Comparison of ENCODE assay signal across 8 mouse cellular contexts in the genomic region with DNA sequence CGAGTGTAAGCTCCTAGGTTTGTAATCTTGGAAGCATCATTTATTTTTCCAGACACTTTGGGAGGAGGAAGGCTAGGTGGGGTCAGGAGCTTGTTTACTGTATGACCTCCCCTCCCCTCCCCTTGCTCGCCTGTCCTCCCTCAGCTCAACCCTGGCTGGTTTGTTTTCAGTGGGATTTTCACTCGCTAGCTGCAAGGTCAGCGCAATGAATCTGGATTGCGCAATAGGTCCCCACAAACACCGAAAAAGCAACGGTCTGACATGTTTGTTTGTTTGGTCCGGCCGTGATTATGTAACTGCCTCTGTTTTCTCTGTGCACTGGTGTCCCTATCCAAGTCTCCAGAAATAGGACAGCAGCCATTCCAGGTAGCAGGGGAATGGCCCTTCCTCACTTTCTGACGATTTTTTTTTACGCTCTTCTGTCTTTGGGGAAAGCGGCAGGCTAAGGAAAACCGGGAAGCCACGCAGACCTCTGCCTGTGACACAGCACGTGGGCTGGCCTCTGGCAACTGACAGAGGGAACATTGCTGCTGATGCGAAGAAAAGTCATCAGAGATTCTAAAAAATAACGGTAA.
A peak's percentile ranks its signal among the peaks of the same experiment; 100 is the strongest.
DNase-seq lines count a peak whose midpoint lies in the region; ATAC-seq lines count a peak whose summit lies in the region.

No protein-coding gene starts in this region.

- peak overlapping the region; percentile 15; the same call in 1 of the 2 replicates for H3K4me3 ChIP-seq in embryonic facial prominence, embryonic 12.5 days
- H3K4me3 ChIP-seq in hindbrain, embryonic 12.5 days: no peak overlapping the region
- H3K4me3 ChIP-seq in limb, embryonic 12.5 days (replicated peaks): peak overlapping the region; percentile 14; the same call in 1 of the 2 replicates
- H3K4me3 ChIP-seq in midbrain, embryonic 11.5 days (ENCODE audit: low read depth, low read length): 0 out of 2 replicates have a peak overlapping the region, but pooled peaks have one; percentile 3

- peak; percentile 20 for DNase-seq in urinary bladder, postnatal 14 days (ENCODE audit: low spot score)
- DNase-seq in urinary bladder, postnatal 4 days (ENCODE audit: low spot score in 2 of 2): no peak
- peak; percentile 88 for DNase-seq in midbrain, embryonic 11.5 days (ENCODE audit: low spot score, missing footprints)

- no peaks in the 10 kb centered on the region for H3K9me3 ChIP-seq in embryonic facial prominence, embryonic 12.5 days
- H3K9me3 ChIP-seq in hindbrain, embryonic 12.5 days (replicated peaks): no peaks in the 10 kb centered on the region
- no peaks in the 10 kb centered on the region for H3K9me3 ChIP-seq in limb, embryonic 12.5 days
- H3K9me3 ChIP-seq in midbrain, embryonic 11.5 days (ENCODE audit: control insufficient read depth, low read length): no peaks in the 10 kb centered on the region

- 6% methylated on average over 17 of the region's 17 CpGs for WGBS in embryonic facial prominence, embryonic 12.5 days
- 6% methylated on average over 17 of the region's 17 CpGs for WGBS in hindbrain, embryonic 12.5 days
- WGBS in limb, embryonic 12.5 days: 5% methylated on average over 17 of the region's 17 CpGs
- WGBS in midbrain, embryonic 11.5 days: 7% methylated on average over 17 of the region's 17 CpGs

- ATAC-seq in embryonic facial prominence, embryonic 12.5 days (ENCODE audit: insufficient number of reproducible peaks, insufficient read depth, low FRiP score, low TSS enrichment): no peak
- peak; percentile 20; the same call in 1 of the 2 replicates for ATAC-seq in hindbrain, embryonic 12.5 days (ENCODE audit: low FRiP score)
- no peak for ATAC-seq in limb, embryonic 12.5 days (ENCODE audit: insufficient number of reproducible peaks, insufficient read depth, low FRiP score, low TSS enrichment, low read depth)
- ATAC-seq in midbrain, embryonic 11.5 days (ENCODE audit: low FRiP score): peak; percentile 47
- no peak for ATAC-seq in activated CD4-positive, CD25-positive, alpha-beta regulatory T cell, adult 4 months
- no peak for ATAC-seq in CD4-positive, CD25-positive, alpha-beta regulatory T cell, adult 4 months

- peak overlapping the region; percentile 32; the same call in 1 of the 2 replicates for H3K9ac ChIP-seq in embryonic facial prominence, embryonic 12.5 days
- 0 out of 2 replicates have a peak overlapping the region, but pooled peaks have one; percentile 13 for H3K9ac ChIP-seq in hindbrain, embryonic 12.5 days
- no peak overlapping the region for H3K9ac ChIP-seq in limb, embryonic 12.5 days (replicated peaks)
- peak overlapping the region; percentile 30 for H3K9ac ChIP-seq in midbrain, embryonic 11.5 days (ENCODE audit: low read length)

- H3K4me1 ChIP-seq in embryonic facial prominence, embryonic 12.5 days: peaks cover 19% of the 10 kb centered on the region
- peaks cover 31% of the 10 kb centered on the region for H3K4me1 ChIP-seq in hindbrain, embryonic 12.5 days
- H3K4me1 ChIP-seq in limb, embryonic 12.5 days (replicated peaks): peaks cover 22% of the 10 kb centered on the region
- peaks cover 30% of the 10 kb centered on the region for H3K4me1 ChIP-seq in midbrain, embryonic 11.5 days (ENCODE audit: control insufficient read depth, insufficient read depth, low read length)

- H3K27me3 ChIP-seq in embryonic facial prominence, embryonic 12.5 days: no peaks in the 10 kb centered on the region
- peaks cover 3% of the 10 kb centered on the region; the same call in 1 of the 2 replicates for H3K27me3 ChIP-seq in hindbrain, embryonic 12.5 days
- peaks cover 6% of the 10 kb centered on the region; the same call in 1 of the 2 replicates for H3K27me3 ChIP-seq in limb, embryonic 12.5 days
- H3K27me3 ChIP-seq in midbrain, embryonic 11.5 days (ENCODE audit: control insufficient read depth, insufficient read depth, low read length): no peaks in the 10 kb centered on the region

- H3K27ac ChIP-seq in embryonic facial prominence, embryonic 12.5 days: no peak overlapping the region
- H3K27ac ChIP-seq in hindbrain, embryonic 12.5 days: no peak overlapping the region
- no peak overlapping the region for H3K27ac ChIP-seq in limb, embryonic 12.5 days
- H3K27ac ChIP-seq in midbrain, embryonic 11.5 days (ENCODE audit: low read depth, low read length): no peak overlapping the region

- H3K4me2 ChIP-seq in embryonic facial prominence, embryonic 12.5 days (replicated peaks): peak overlapping the region; percentile 44
- H3K4me2 ChIP-seq in hindbrain, embryonic 12.5 days (replicated peaks): peak overlapping the region; percentile 43
- H3K4me2 ChIP-seq in limb, embryonic 12.5 days: peak overlapping the region; percentile 48
- H3K4me2 ChIP-seq in midbrain, embryonic 11.5 days: peak overlapping the region; percentile 32

- H3K36me3 ChIP-seq in embryonic facial prominence, embryonic 12.5 days: no peaks in the 10 kb centered on the region
- H3K36me3 ChIP-seq in hindbrain, embryonic 12.5 days: no peaks in the 10 kb centered on the region
- no peaks in the 10 kb centered on the region for H3K36me3 ChIP-seq in limb, embryonic 12.5 days
- H3K36me3 ChIP-seq in midbrain, embryonic 11.5 days (ENCODE audit: control insufficient read depth, insufficient read depth, low read length): no peaks in the 10 kb centered on the region

Comparison
In these comparisons a context has a peak if more than half of its experiments do, and no peak if none do; other contexts are left out.
1. DNase-seq: peak in urinary bladder, postnatal 14 days (single experiment) and midbrain, embryonic 11.5 days (single experiment); none in urinary bladder, postnatal 4 days (0 of 2).
2. ATAC-seq: peak in hindbrain, embryonic 12.5 days (single experiment) and midbrain, embryonic 11.5 days (single experiment); none in embryonic facial prominence, embryonic 12.5 days (single experiment), limb, embryonic 12.5 days (single experiment), activated CD4-positive, CD25-positive, alpha-beta regulatory T cell, adult 4 months (single experiment) and CD4-positive, CD25-positive, alpha-beta regulatory T cell, adult 4 months (single experiment).
3. Peak in every context shown above with its lines, with median percentiles within 50 percentile points of each other: H3K4me2 ChIP-seq.